ENCODE assay signal across 8 mouse cellular contexts in genomic region chr1:93751290-93751689, GRCm38 (mm10). TPM values are rescaled to one million over a fixed set of nuclear protein-coding genes. Genes with fewer than 3 reads are reported as not detected.
DNase-seq lines count a peak whose midpoint lies in the region; ATAC-seq and TF ChIP-seq lines count a peak whose summit lies in the region.

Gene Atg4b (plus strand): TSS chr1:93751500.

- no peak for TF ChIP-seq POLR2A in CH12.LX (IDR thresholded peaks at IDR 0.05; ENCODE audit: low read depth, low read length)
- no peak for TF ChIP-seq POLR2A in embryonic fibroblast, embryonic 13.5 days (IDR thresholded peaks at IDR 0.05; ENCODE audit: low read depth, low read length)

- H3K4me3 ChIP-seq in C2C12 (ENCODE audit: insufficient read depth, poor library complexity, severe bottlenecking), result no peak within 1 kb of the TSS
- no peak within 1 kb of the TSS for H3K4me3 ChIP-seq in CH12.LX (replicated peaks in 1 of 3; ENCODE audit: low read depth in 2 of 3, low read length in 2 of 3, poor library complexity in 1 of 3)
- no peak within 1 kb of the TSS for H3K4me3 ChIP-seq in embryonic fibroblast, embryonic 13.5 days (ENCODE audit: insufficient read depth, low read length)
- no peak within 1 kb of the TSS for H3K4me3 ChIP-seq in limb, embryonic 10.5 days
- H3K4me3 ChIP-seq in neural tube, embryonic 15.5 days (replicated peaks), result no peak within 1 kb of the TSS

- ATAC-seq in neural tube, embryonic 15.5 days (ENCODE audit: low FRiP score), result no peak

- no peak within 1 kb of the TSS for H3K27ac ChIP-seq in CH12.LX (ENCODE audit: insufficient read depth, low read depth)
- no peak within 1 kb of the TSS for H3K27ac ChIP-seq in embryonic fibroblast, embryonic 13.5 days (ENCODE audit: insufficient read depth, low read length)
- no peak within 1 kb of the TSS for H3K27ac ChIP-seq in limb, embryonic 10.5 days
- H3K27ac ChIP-seq in neural tube, embryonic 15.5 days (replicated peaks), result no peak within 1 kb of the TSS

- TF ChIP-seq CTCF in C2C12 (IDR thresholded peaks at IDR 0.05; ENCODE audit: control insufficient read depth, insufficient read depth, insufficient read length) (no peak), CH12.LX (conservative IDR thresholded peaks at IDR 0.05 in 1 of 2, IDR thresholded peaks at IDR 0.05 in 1 of 2; ENCODE audit: low read depth in 2 of 2, low read length in 2 of 2) (no peak)
- no peak for TF ChIP-seq CTCF in embryonic fibroblast, embryonic 13.5 days (IDR thresholded peaks at IDR 0.05; ENCODE audit: borderline replicate concordance, insufficient read depth, low read length)

- peaks cover 34% of the 10 kb centered on the region for H3K79me3 ChIP-seq in C2C12 (ENCODE audit: low read depth)

- H3K9ac ChIP-seq in CH12.LX (ENCODE audit: insufficient read depth, low read depth), result no peak within 1 kb of the TSS
- no peak within 1 kb of the TSS for H3K9ac ChIP-seq in neural tube, embryonic 15.5 days (replicated peaks)

- DNase-seq in CH12.LX (ENCODE audit: extremely low read depth) (no peak), adipocyte (ENCODE audit: low spot score) (no peak)
- no peak for DNase-seq in heart, postnatal 10 days
- no peak for DNase-seq in limb, embryonic 10.5 days (ENCODE audit: low spot score)
- DNase-seq in frontal cortex, postnatal 25 days (ENCODE audit: low spot score in 2 of 2), result no peak

- no peak for TF ChIP-seq EP300 in CH12.LX (IDR thresholded peaks at IDR 0.05; ENCODE audit: low read length)

- 87% methylated on average over 6 of the region's 6 CpGs for WGBS in limb, embryonic 10.5 days
- WGBS in neural tube, embryonic 15.5 days, result 81% methylated on average over 6 of the region's 6 CpGs

- H3K4me1 ChIP-seq in CH12.LX (ENCODE audit: control insufficient read depth in 1 of 2, insufficient read depth in 2 of 2), result peaks cover 5 to 36% of the 10 kb centered on the region in 2 experiments; a peak in 3 of 4 replicates
- H3K4me1 ChIP-seq in embryonic fibroblast, embryonic 13.5 days (ENCODE audit: control insufficient read depth, insufficient read depth, low read length), result 0 out of 2 replicates have a peak, but pooled peaks cover 2% of the 10 kb centered on the region
- peaks cover 12% of the 10 kb centered on the region for H3K4me1 ChIP-seq in limb, embryonic 10.5 days
- peaks cover 21% of the 10 kb centered on the region for H3K4me1 ChIP-seq in neural tube, embryonic 15.5 days

- H3K79me2 ChIP-seq in C2C12 (ENCODE audit: control insufficient read depth, insufficient read depth) (peaks cover 90% of the 10 kb centered on the region), CH12.LX (replicated peaks; ENCODE audit: control insufficient read depth, extremely low read depth, insufficient read depth, poor library complexity, severe bottlenecking) (peaks cover 26% of the 10 kb centered on the region)

- dilution Hi-C loops in CH12.LX (cut with MboI; ENCODE audit: extremely low pct_ligation_motif_present, extremely low pct_unique_long_range_greater_than_20kb, low sequenced_read_pairs), result no loop called here

- no peak within 1 kb of the TSS for H3ac ChIP-seq in C2C12 (ENCODE audit: control insufficient read depth, insufficient read length, low read depth)

- no peaks in the 10 kb centered on the region for H3K27me3 ChIP-seq in C2C12 (ENCODE audit: control insufficient read depth, insufficient read depth, insufficient read length)
- no peaks in the 10 kb centered on the region for H3K27me3 ChIP-seq in CH12.LX (replicated peaks)
- no peaks in the 10 kb centered on the region for H3K27me3 ChIP-seq in limb, embryonic 10.5 days (ENCODE audit: low read depth, poor library complexity, severe bottlenecking)
- H3K27me3 ChIP-seq in neural tube, embryonic 15.5 days (replicated peaks), result no peaks in the 10 kb centered on the region

- no peaks in the 10 kb centered on the region for H3K9me3 ChIP-seq in CH12.LX (replicated peaks; ENCODE audit: low read length)
- no peaks in the 10 kb centered on the region for H3K9me3 ChIP-seq in limb, embryonic 10.5 days (replicated peaks)
- H3K9me3 ChIP-seq in neural tube, embryonic 15.5 days (replicated peaks), result no peaks in the 10 kb centered on the region

- intact Hi-C loops in heart, postnatal 10 days (cut with DNase I), result loop anchor here (10.0 kb wide), 1 partner anchor 406 kb away; the partner anchor contains the start of genes Pask and Ppp1r7

- in situ Hi-C loops in CH12.LX (cut with MboI; ENCODE audit: low pct_ligation_motif_present, low pct_unique_long_range_greater_than_20kb, low sequenced_read_pairs), result no loop called here

- TF ChIP-seq RAD21 in CH12.LX (IDR thresholded peaks at IDR 0.05; ENCODE audit: low read depth, low read length), result no peak

- H3K36me3 ChIP-seq in C2C12 (ENCODE audit: control insufficient read depth, insufficient read depth) (peaks cover 25% of the 10 kb centered on the region), CH12.LX (replicated peaks in 1 of 2; ENCODE audit: control insufficient read depth in 1 of 2, insufficient read depth in 1 of 2, low read length in 1 of 2) (peaks cover 21 to 38% of the 10 kb centered on the region in 2 experiments)
- H3K36me3 ChIP-seq in limb, embryonic 10.5 days, result peaks cover 30% of the 10 kb centered on the region
- H3K36me3 ChIP-seq in neural tube, embryonic 15.5 days, result peaks cover 25% of the 10 kb centered on the region

- H3K4me2 ChIP-seq in CH12.LX (ENCODE audit: insufficient read depth, low read depth, poor library complexity, severe bottlenecking), result no peak within 1 kb of the TSS
- H3K4me2 ChIP-seq in neural tube, embryonic 15.5 days, result no peak within 1 kb of the TSS

TF ChIP-seq in C2C12, 6 proteins besides CTCF, POLR2A, EP300 and RAD21:
- no peak for TF ChIP-seq MAX (IDR thresholded peaks at IDR 0.05)
- TF ChIP-seq CEBPB (IDR thresholded peaks at IDR 0.05; ENCODE audit: low read depth), result no peak
- TF ChIP-seq MYOD1 (IDR thresholded peaks at IDR 0.05; ENCODE audit: control insufficient read depth, insufficient read length, low read depth), result no peak
- no peak for TF ChIP-seq USF1 (IDR thresholded peaks at IDR 0.05; ENCODE audit: low read depth)
- TF ChIP-seq FOSL1 (IDR thresholded peaks at IDR 0.05; ENCODE audit: insufficient read depth, low read length, poor library complexity, severe bottlenecking), result no peak
- TF ChIP-seq MYOG (IDR thresholded peaks at IDR 0.05; ENCODE audit: control insufficient read depth, extremely low read depth, insufficient read length), result no peak
TF ChIP-seq in C2C12: peak in this region for 0.

TF ChIP-seq in CH12.LX, 34 proteins besides CTCF, POLR2A, EP300 and RAD21:
- TF ChIP-seq TCF12 (IDR thresholded peaks at IDR 0.05; ENCODE audit: low read depth, low read length), result no peak
- no peak for TF ChIP-seq POLR2AphosphoS2 (IDR thresholded peaks at IDR 0.05; ENCODE audit: low read depth, low read length)
- TF ChIP-seq USF2 (conservative IDR thresholded peaks at IDR 0.05; ENCODE audit: low read depth, low read length), result no peak
- TF ChIP-seq ETS1 (conservative IDR thresholded peaks at IDR 0.05; ENCODE audit: low read depth, low read length), result no peak
- no peak for TF ChIP-seq CHD1 (IDR thresholded peaks at IDR 0.05; ENCODE audit: low read depth, low read length)
- no peak for TF ChIP-seq IRF4 (IDR thresholded peaks at IDR 0.05; ENCODE audit: low read depth, low read length)
- no peak for TF ChIP-seq MAFK (IDR thresholded peaks at IDR 0.05; ENCODE audit: insufficient replicate concordance, low read length)
- TF ChIP-seq USF1 (IDR thresholded peaks at IDR 0.05; ENCODE audit: low read depth, low read length), result no peak
- TF ChIP-seq SMC3 (IDR thresholded peaks at IDR 0.05; ENCODE audit: low read depth, low read length), result no peak
- no peak for TF ChIP-seq UBTF (IDR thresholded peaks at IDR 0.05; ENCODE audit: low read depth, low read length)
- no peak for TF ChIP-seq HCFC1 (IDR thresholded peaks at IDR 0.05; ENCODE audit: low read depth, low read length)
- TF ChIP-seq ELF1 (IDR thresholded peaks at IDR 0.05; ENCODE audit: low read depth, low read length), result no peak
- TF ChIP-seq ZNF384 (IDR thresholded peaks at IDR 0.05; ENCODE audit: low read depth, low read length), result no peak
- TF ChIP-seq GABPA (IDR thresholded peaks at IDR 0.05; ENCODE audit: insufficient replicate concordance, low read depth, low read length), result no peak
- TF ChIP-seq NRF1 (IDR thresholded peaks at IDR 0.05; ENCODE audit: low read depth, low read length), result no peak
- TF ChIP-seq TBP (conservative IDR thresholded peaks at IDR 0.05; ENCODE audit: low read depth, low read length), result no peak
- TF ChIP-seq CHD2 (IDR thresholded peaks at IDR 0.05; ENCODE audit: low read length), result no peak
- no peak for TF ChIP-seq JUN (IDR thresholded peaks at IDR 0.05; ENCODE audit: insufficient read depth, low read depth, low read length)

RNA-seq across cellular contexts. Expression of gene Atg4b, which starts in this region (rescaled TPM):
- polyA plus RNA-seq in C2C12 (2012; fragmentation: generic; extraction: Trizol), result 43.4 TPM
- 20.1 and 24.7 TPM in 2 replicates for total RNA-seq in CH12.LX (2012; rRNA removed)
- 21.4 and 29.3 TPM in 2 replicates for total RNA-seq in CH12.LX (2014; rRNA removed)
- 55.1 and 57.2 TPM in 2 replicates for polyA plus RNA-seq in CH12.LX (2012; ENCODE audit: insufficient read length, low read depth)
- 92.8 and 110 TPM in 2 replicates for polyA plus RNA-seq in embryonic fibroblast, embryonic 13.5 days (2011; ENCODE audit: insufficient read length, low read depth, missing spikeins)
- 10 to 100 TPM; 46.6 to 55.0 TPM for total RNA-seq in heart, postnatal 10 days (2021)
- 91.8 and 95.8 TPM in 2 replicates for polyA plus RNA-seq in limb, embryonic 10.5 days (2016; fragmentation: Nextera tagmentation; extraction: Ambion mirVana)
- polyA plus RNA-seq in neural tube, embryonic 15.5 days (2015; fragmentation: Nextera tagmentation; extraction: Ambion mirVana), result 80.1 and 83.0 TPM in 2 replicates
